Mouse (Mus musculus): ENCODE data around the gene Ctsc.

The Ctsc gene

DNA sequence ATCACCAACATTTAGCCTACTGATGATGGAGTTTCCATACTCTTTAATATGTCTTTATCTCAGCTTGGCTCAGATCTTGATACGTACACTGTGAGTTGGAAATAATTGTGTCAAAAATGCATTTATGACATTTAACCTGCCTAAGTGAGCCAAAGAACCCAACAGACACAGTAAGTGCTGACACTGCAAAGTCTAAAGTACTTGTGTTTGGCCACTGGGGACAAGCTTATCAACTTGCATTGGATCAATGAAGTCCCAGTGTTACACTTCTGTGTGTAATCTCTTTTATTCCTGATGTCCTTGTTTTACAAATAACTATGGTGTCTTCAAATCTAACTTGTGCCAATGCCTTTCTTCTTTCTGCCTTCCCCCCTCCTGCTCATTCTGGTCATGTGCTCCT, 18.1 kb downstream of the Ctsc start:
- in situ Hi-C loops (cut with MboI, MseI) = no loop called here

DNA sequence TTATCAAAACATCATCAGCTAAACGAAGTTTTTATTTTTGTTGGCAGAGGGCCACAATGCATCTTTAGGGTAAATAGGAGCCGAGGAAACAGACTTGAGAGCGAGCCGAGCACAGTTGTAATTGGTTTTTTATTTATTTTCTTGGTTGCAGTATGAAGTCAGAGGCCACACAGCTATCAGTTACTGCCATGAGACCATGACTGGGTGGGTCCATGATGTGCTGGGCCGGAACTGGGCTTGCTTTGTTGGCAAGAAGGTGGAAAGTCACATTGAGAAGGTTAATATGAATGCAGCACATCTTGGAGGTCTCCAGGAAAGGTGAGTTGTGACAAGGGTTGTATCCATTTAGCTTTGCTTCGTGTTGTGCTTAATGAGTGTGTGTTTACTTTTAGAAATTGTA, 19.0 kb downstream of the Ctsc start:
- in situ Hi-C loops (cut with MboI, MseI) = no loop called here

DNA sequence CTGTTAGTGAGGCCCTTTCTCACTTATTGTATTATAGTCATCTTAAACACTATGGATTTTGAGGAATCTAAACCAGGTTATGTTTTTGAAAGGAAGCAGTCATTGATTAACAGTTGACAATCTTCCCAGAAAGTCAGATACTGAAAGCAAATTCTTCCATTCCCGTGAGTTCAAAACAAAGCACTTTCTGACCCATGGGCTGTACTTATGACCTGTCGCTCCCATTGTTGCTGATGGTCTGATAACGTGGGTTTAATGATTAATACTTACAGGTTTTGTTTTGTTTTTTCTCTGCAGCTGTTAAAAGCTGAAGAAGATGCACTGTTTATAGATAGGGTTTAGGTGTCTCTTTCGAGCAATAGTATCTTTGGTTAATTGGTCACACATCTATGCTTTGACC, 27.9 kb downstream of the Ctsc start:
- in situ Hi-C loops (cut with MboI, MseI) = no loop called here

DNA sequence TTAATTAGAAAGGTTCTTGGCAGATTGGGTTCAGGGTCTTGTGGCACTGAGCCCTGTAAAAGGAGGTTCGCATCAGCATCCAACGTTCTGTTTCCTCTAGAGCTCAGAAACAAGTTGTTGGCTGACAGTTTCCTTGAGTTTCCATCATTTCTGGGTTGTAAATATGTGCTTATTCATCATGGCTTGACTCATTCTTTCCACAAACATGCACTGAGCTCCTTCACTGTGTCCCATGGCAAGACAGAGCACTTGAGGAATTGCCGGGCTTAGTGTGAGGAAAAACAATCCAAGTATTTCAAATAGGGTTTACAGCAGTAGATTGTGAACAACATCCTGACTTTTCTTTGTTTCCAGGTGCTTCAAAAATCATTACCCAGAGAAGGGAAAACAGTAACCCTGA, 28.8 kb downstream of the Ctsc start:
- in situ Hi-C loops (cut with MboI, MseI) = no loop called here

DNA sequence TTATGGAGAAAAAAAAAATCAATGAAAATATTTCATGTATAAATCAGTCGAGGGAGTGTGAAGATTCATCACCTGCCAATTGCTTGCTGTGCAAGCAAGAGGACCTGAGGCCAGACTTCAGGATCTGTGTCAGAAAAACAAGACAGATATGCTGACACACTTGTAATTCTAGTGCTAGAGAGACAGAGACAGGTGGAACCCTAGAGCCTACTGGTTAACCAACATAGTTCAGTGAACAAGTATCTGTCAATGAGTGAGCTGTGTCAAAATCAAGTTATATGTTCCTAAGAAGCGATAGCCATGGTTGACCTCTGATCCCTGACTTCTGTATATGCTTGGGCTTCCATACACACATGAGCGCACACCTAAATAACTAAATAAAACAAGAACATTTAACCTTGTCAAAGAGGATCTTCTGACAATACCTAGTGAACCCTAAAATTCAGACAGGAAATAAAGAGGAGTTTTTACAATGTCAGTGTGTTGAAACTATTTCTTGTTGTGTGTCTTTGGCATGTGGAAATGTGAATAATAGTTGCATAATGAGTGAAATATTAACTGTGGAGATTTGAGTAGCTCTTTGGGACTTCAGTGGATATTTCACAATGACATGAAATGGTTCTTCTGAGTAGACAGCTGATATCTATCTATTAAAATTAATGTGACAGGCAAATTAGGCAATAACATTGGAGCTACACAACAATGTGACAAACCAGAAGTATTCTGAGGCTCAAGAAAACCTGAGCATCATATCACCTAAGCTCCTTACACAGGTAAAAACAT, 32.7 kb downstream of the Ctsc start:
- in situ Hi-C loops (cut with MboI, MseI) = no loop called here

DNA sequence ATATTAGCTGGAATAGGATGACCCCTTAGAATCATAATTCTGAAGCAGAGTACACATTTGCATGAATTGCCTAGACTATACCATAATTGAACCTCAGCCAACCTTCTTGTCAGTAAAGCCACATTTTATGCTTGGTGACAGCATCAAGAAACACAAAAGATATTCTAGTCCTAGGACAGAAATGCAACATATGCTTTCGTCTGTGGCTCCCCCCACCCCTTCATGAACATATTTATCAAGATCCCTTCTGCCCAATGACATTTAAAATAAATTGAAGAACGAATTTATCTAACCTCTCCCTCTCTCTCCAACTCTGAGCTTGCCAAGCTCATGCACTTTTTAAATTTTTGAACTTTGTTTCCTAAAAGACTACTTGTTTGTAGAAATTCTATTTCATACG, 38.5 kb downstream of the Ctsc start:
- in situ Hi-C loops (cut with MboI, MseI) = no loop called here

DNA sequence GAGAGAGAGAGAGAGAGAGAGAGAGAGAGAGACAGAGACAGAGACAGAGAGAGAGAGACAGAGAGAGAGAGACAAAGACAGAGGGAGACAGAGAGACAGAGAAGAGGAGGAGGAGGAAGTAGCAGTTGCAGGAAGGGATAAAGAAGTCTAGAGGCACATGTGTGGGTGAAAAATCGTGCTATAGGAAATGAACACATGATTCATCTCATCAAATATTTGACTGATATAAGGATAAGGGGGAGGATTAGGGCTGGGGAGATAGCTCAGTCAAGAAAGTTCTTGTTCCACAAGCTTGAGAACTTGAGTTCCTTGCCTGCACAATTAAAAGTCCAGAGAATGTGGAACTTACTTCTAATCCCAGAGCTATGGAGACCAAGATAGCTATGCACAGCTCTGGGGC, 40.6 kb downstream of the Ctsc start:
- in situ Hi-C loops (cut with MboI, MseI) = no loop called here

DNA sequence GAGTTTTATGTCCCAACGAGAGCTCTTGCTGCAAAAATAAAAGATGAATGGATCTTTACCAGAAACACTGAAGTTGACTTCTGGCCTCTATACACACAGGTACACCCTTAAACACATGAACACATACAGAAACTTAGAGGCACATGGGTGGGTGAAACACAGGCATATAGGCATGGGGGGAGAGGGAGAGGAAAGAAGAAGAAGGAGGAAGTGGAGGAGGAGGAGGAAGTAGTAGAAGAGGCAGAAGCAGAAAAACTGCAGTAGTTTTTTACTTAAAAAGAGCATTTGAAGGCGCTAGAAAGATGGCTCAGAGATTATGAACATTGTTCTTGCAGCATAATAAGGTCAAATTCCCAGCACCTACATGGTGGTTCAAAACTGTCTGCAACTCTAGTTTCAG, 41.0 kb downstream of the Ctsc start:
- in situ Hi-C loops (cut with MboI, MseI) = no loop called here

DNA sequence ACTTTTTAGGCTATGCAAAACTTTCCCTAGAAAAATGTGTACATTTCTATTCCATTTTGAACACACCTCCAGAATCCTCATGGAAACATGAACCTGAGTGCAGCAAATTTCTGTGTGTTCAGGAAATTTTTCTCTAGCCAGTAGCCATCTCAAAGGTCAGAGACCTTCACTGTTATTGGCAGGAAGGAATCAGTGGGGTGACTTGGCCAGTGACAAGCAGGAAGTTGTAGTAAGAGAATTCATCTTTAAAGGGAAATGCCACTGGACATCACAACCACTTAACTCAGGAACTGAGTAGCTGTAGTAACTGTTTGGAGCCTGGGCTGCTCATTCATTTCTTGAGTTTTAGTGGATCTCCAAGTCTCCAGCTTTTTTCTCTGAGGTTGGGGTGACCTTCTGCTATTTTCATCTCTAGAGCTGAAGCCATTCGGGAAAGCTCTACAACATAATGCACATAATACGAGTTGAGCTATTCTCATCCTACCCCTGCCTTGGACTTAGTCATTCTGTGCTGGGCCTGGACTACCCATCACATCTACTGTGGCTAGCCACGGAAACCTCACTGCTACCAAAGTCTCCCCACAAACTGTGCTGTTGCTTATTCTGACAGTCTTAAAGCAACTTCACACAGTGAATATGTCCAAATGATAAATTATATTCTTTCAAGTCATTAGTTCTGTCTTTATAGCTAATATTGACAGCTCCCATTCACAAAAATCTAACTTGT, 41.7 kb downstream of the Ctsc start:
- in situ Hi-C loops (cut with MboI, MseI) = no loop called here

DNA sequence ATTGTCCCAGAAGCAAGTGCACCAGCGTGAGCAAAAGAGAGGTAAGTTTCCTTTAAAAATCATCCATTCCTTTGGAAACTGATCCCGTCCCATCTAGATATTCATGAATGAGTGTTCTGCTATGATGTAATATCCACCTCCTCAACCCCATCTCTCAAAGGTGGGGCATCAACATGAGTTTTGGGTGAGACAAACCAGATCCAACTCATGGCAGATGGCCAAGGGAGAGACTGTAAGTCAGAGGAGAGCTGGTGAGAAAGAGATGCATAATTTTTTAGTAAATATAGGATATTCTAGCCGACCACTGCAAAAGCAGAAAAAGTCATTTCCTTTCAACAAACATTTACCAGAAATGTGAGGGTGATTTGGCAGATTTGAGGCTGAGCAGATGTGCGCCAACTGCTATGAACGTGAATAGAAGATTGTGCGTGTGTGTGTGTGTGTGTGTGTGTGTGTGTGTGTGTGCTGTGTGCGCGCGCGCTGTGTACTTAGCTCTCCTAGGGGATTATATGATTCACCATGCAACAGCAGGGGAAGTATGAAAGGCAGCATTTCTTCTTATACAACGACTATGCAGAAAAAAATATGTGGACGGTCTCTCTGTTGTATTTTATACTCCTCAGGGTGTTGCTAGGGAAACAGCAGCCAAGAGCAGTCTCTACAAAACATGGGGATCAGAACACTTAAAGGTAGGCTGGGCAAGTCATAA, 42.9 kb downstream of the Ctsc start:
- in situ Hi-C loops (cut with MboI, MseI) = no loop called here

DNA sequence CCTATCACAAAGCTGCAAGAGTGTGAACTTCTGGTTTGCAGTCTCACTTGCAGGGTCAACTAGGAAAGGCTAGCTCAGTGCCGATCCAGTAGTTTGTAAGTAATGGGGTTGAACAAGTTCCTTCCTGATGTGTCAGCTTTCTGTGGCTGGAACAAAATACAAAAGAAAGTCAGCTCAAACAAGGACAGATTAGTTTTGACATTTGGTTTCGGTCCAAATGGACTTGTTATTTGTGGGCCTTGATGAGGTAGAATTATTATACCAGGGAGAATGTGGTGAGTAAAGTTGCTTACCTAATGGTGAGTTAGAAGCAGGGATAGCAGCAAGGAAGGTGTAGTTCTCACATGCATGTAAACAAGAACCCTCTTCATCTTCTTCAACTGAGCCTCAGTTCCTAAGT, 44.5 kb downstream of the Ctsc start:
- in situ Hi-C loops (cut with MboI, MseI) = no loop called here

DNA sequence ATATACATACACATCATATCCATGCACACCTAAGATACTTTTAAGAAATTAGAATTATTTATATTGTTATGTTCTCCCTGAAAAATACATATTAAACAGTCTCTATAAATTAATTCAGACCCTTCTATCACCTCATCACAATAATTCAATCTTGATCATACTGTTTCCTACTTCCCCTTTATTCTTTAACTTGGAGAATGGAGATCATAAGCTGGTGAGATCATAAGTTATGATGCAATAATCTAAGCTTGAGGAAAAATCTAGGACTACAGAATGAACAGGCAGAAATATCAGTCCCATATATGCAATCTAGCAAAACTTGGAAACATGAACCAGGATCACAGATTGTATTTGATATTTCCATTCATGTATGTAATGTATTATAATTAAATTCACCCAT, 49.6 kb downstream of the Ctsc start:
- in situ Hi-C loops (cut with MboI, MseI) = no loop called here

DNA sequence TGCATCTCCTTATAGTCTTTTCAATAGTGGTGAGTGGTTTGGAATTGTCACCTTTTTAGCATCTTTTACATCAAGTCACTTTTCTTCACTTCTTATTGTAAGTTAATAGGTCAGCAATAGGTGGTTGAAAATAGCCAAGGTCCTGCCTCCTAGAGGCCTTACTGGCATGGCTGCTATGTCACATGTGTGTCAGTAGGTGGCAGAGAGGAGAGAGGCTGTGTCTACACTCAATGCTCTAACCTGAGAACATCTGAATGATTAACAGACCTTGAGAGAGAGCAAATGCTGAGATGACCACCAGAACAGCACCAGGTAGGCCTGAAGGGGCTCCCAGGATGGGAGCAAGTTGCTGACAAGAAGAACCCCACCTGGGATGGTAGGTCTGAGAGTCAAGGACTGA, 65.9 kb downstream of the Ctsc start:
- in situ Hi-C loops (cut with MboI, MseI) = no loop called here

DNA sequence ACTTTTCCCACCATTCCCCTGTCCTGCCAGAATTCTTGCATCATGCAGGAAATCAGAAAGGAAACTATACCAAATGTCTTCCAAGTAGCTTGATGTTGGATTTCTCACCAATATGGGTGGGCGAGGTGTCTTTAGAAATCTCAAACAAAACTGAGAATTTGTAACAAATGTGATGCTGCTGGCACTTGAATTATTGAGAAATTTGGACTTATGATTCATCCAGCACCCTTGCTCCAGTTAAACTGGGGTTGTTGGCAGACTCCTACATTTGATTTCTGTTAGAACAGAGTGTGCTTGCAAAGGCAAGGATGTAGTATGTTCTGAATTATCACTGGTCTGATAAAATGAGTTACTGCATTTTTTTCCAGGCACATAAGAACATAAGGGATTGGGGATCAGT, 68.2 kb downstream of the Ctsc start:
- in situ Hi-C loops (cut with MboI, MseI) = no loop called here

DNA sequence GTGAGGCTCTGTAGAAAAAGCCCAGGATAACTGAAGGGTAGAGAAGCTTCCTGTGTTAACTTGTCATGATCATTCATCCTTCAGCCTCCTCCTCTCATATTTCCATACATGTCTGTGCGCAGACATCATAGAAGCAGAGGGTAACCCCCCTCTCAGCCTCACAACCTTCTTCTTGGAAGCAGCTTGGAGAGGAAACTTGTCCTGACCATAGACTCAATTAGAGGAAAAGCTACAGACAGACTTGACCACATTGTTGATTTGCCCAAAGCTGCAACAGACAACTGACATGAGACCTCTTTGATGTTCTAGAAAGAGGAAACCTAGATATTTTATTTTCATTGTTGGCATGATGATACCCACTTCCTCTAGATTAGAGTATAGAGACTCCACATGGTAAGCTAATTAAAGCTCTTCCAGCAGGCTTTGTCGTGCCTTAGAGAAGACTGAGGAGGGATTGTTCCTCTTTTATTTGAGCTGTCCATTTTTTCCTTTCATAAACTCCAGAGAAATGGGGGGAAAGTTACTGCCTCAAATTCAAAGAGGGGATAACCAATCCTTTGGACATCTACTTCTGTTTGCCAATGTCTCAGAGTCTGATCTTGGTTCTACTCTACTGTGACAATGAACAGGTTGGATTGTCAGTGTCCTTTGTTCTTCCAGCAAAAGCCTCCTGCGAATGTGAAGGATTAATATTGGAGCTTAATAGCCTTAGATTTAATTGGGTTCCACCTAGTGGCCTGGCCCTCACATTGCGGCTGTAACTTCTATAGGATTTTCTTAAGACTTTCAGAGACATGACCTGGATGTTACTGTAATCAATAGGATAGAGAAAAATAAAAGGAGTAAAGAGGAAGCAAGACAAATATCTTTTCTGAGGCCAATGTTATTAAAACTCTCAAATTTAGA, 79.2 kb downstream of the Ctsc start:
- in situ Hi-C loops (cut with MboI, MseI) = loop anchor here (10.0 to 25.0 kb wide), 2 partner anchors 1055 to 1208 kb away; partner anchors contain the start of genes Fzd4 and Tmem135

DNA sequence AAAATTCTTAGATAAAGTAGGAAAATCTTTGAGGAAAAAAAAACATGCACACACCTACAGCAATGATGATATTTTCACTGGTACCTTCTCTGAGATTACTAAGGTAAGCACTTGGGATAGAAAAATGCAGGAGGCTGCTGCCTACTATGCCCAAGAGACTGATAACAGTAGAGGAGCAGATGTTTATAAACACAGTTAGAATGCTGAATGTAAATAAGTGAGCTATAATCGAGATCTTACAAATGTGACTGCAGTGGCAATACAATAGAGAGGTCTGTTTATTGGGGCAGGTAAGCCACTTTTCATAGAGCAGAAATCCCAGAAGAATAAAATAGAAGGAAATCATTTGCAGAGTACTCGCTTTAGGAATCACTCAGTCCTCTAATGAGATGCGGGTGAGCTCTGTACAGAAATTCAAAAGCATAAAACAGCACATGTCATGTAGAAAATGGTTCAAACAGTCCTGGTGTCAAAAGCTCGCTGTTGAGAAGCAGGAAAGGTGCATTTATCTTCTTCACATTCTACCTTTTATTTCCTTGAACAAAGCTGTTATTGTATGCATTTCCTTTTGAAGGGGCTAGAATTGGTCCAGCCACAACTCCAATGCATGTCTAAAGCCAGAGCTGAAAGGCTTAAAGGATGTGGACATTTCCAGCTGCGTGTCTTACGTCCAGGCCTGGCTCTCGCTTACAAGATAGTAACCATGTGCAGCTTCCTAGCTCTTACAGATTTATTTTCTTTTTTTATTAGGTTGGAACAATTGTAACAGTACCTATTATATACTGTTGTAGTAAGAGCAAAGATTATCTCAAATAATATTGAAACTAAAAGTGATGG, 80.4 kb downstream of the Ctsc start:
- in situ Hi-C loops (cut with MboI, MseI) = loop anchor here (10.0 to 25.0 kb wide), 2 partner anchors 1054 to 1207 kb away; partner anchors contain the start of genes Fzd4 and Tmem135
